Mouse (Mus musculus) brain, embryonic 14.5 days (tissue): Measurements from ENCODE around the gene Ephb1.

Experiments
- CTCF ChIP-seq: fragments of 200-500 bp; IDR thresholded peaks from 2 replicates; pipeline ENCODE4 v1.5.1; 2012; ENCODE audit warnings: inconsistent platforms, mild to moderate bottlenecking, moderate library complexity, borderline replicate concordance; ENCODE audit not compliant: insufficient read depth, insufficient read length; ENCODE audit errors: extremely low read depth
- POLR2A ChIP-seq: fragments of 200-500 bp; IDR thresholded peaks from 2 replicates; pipeline ENCODE4 v1.6.1; 2012; ENCODE audit warnings: mild to moderate bottlenecking, inconsistent platforms, borderline replicate concordance; ENCODE audit not compliant: poor library complexity, insufficient read depth, insufficient read length, severe bottlenecking; ENCODE audit errors: extremely low read depth

GRCm38 (mm10) chr9:102305432-102306100 lies 48.9 kb downstream of the Ephb1 start:
- TF ChIP-seq POLR2A, result no peak
- TF ChIP-seq CTCF, result no peak
